Mouse (Mus musculus) spleen, postnatal 14 days (tissue): ENCODE results near the gene Zfp618.

Experiments
- DNase-seq, 2 experiments: peaks; one replicate each; pipeline ENCODE4 v3.0.0; 2021 to 2022; ENCODE audit warnings: low spot score in 2 of 2

Gene Zfp618

DNA sequence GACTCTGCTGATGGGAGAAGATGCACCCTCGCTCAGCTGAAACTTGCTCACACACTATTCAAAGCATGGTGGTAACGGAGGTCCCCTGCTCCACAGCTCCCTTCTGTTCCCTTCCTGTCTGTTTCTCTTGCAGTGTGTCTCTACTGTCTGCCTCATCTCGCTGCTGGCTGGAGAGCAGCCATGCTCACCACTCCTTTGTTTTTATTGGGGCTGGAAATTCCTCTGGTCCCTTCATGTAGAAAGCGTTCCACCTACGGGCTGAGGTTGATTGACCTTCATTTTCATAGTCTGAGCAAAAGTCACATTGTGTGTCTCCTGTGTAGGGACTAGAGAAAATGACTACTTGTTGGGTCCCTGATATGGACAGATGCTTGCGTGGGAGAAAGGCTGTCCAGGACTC, 102.4 kb downstream of the Zfp618 start:
- peak in 1 of 2 experiments; percentile 1 for DNase-seq

DNA sequence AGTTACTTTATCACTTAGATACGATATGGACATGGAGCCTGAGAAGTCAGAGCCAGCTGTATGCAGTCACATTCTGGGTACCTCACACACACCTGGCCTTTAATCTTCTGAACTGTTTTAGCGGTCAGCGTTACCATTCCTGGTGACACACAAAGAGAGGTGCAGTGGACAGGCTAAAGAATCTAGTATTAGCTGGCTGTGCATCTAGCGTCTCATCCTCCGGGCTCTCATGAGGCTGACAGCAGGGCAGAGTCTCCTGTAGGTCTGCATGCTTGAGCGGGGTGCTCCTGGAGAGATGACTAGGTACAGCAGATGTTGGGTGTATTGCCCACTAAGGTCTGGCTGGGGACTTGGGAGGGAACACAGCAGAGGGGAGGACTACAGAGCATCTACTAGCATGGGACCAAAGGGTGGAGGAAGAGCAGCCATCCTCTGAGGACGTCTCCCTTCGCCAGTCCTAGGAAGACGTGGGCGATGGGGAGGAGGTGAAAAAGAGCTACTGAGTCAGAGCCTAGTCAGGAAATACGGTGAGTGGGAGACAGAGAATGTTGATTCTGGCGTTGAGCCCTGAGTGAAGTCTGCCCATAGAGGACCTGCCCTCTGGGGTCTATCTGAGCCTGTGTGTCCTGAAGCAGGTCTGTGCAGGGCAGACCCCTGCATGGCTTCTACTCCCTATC, 103.3 kb downstream of the Zfp618 start:
- DNase-seq, result no peak

DNA sequence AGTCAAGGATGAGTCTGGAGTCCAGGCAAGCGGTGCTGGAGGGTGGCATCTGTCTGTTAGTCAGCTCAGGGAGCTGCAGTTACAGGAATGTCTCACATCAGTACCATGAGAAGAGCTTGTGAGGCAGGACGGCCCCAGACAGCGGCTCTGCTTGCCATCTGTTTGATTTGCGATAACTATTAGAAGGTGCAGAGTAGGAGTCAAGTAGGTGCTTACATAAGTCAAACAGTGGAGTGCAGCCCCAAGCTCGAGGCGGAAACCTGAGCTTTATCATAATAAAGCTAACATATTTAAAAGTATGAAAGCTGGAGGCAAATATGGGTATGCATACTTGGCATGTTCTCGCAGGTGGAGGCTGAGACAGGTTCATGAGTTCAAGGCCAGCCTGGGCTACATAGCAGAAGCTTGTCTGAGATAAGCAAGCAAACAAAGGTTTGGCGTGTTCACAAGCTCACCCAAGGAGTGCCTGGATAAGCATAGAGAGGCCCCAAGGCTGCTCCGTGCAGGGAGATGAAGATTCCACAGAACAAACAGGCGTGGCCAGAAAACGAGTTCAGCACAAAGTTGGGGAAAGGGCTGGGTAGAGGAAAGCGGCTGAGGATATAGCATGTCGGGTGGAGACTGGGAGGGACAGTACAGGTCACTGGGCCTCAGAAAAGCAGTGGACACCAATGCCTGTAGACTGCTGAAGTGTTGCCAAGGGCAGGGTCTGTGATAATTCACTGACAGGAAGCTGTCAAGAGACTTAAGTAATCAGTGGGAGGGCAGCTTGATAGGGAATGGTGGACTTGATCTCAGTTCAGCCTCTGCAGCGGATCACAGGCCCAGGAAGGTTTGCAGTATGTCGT, 106.3 kb downstream of the Zfp618 start:
- no peak for DNase-seq

DNA sequence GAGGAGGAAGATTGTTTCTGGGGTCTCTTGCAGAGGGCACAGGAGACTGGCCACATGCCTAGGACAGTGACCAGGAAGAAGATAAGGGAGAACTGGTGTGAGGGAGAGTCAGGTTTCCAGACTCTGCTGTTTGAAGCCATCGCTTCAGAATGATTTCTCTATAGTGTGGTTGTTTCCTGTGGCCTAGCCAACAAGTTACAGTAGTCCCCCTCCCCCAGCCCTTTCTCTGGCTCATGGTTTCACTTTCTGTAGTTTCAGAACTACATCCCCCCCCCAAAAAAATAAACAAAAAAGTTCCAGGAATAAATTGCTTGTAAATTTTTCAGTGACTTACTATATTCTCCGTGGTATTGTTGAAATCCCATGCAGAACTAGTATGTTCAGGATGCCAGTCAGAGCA, 107.8 kb downstream of the Zfp618 start:
- no peak for DNase-seq

DNA sequence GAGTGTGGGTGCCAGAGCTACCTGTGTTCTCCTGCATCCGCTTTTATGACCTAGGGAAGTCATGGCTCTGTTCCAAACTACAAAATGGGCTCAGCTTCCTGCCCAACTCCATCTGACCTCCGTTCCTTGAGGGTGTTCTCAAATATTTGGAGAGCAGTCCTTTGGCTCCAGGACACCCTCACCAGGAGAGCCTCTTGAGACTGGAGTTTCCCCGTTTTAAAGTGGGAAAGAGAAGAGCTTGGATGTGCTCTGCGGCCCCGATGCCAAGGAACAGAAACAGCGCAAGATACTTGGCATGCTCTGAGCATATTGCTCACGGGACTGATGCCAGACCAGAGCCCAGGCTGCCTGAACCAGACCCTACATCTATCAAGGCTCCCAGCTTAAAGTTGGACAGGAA, 113.8 kb downstream of the Zfp618 start:
- no peak for DNase-seq

DNA sequence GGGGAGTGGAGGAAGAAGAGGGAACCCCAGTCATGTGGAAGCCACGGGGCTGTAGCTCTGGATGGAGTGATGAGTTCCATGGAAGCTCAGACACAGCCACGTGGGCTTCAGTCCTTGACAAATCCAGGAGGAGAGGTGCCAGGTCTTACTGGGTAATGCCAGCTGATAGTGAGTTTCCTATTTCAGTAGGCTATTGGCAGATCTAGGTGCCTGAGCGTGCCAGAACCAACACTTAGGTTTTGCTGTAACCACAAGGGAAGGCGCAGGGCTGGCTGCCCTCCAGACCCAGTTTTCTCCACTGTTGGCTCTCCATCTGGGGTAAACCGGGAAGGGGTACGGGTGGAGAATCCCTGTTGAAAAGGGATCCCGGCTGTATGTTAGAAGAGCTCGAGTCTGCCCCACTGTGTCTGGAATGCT, 119.1 kb downstream of the Zfp618 start:
- no peak for DNase-seq

DNA sequence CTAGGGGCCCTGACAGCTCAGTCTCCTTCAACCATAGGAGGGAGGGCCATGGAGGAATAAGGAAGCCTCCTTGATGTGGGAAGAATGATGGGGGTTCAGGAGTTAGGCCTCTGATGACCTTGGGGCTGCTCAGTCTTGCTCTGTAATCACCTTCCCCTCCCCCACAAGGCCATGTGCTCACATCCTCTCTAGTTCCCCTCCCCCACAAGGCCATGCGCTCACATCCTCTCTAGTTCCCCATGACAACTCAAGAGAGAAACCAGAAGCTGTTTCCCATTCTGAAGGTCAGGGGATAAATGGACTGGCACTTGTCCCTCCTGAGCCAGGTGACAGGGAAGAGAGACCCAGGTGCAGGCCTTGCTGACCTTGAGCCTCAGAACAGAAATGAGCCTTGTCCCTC, 124.1 kb downstream of the Zfp618 start:
- DNase-seq, result peak in 1 of 2 experiments; percentile 17

DNA sequence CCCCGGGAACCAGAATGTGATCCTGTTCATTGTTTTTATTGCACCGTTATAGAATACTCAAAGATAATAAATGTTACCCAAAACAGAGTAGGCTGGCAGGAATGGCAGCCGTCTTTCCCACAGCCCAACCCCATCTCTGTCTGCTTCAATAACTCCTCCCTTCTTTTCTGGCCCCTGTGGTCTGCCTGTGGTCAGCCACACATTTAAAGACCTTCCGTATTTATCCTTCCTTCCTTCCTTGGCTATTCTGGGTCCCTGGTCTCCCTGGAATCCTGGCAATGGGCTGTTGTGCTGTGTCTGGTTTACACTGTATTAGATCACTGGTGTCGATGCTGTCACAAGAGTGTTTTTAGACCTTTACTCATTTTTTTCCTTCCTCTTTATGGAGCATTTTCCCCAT, 125.8 kb downstream of the Zfp618 start:
- no peak for DNase-seq

DNA sequence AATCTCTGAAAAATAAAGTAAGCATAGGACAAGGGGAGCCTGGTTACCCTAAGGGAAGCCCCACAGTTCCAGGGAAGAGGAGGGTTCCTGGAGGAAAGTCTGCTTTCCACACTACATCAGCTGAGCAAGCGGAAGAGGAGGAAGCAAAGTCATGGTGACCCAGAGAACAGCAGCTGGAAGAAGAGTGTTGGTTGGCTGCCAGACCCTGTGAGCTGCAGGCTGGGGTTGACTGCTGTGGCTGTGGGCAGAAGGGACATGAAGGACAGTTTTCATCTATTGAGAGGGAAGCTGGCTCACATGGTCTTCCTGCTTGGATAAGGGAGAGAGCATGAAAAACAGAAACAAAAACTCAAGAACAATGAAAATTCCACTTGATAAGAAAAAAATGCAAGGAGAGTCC, 132.2 kb downstream of the Zfp618 start:
- DNase-seq, result no peak

DNA sequence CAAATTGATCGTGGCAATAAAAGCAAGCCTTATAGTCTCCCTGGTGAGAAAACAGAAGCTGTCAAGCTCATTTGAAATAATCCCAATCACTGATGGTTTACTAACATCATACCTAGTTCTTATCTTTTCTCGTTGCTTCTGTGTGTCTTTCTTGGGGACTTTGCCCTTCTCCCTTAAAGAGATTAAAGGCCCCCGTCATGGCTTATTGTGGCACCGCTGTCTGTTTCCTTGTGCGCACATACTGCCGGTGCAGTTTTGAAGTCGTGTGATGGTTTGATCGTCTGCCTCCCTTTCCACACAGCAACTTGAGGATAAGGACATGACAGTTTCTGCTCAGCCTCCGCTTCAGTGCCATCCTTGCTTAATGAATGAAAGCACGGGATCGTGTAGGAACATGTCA, 135.1 kb downstream of the Zfp618 start:
- DNase-seq, result no peak

DNA sequence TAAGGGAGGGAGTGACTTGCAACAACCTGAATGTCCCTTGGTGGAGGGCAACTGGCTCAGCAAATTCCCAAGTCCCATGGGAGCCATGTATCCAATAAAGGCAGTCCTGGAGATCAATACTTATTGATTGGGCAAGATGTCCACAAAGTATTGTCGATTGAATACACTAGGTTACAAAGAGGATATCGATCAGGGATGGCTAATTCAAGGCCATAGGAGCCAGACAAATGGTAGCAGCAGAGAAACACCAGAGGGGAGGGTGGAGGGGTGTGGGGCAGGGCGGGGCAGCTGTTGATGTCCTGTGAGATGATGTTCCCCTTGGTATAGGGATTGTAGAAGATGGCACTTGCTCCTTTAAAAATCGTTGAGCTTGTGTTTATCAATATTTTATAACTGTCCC, 136.7 kb downstream of the Zfp618 start:
- DNase-seq, result no peak

DNA sequence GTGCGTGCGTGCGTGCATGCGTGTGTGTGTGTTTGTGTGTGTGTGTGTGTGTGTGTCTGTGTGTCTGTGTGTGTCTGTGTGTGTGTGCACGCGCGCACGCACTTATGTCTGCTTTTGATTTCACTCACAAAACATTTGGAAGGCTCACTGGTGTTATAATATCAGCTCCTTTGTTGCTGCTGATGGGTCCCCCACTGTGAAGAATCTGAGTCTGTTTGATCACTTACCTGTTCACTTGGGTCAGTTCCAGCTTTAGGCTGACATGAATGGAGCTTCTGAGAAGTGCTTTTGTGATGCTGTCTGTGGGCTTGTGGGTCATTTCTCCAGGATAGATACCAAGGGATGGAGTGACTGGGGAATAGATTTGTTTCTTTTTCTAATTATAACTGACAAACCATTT, 140.3 kb downstream of the Zfp618 start:
- no peak for DNase-seq

DNA sequence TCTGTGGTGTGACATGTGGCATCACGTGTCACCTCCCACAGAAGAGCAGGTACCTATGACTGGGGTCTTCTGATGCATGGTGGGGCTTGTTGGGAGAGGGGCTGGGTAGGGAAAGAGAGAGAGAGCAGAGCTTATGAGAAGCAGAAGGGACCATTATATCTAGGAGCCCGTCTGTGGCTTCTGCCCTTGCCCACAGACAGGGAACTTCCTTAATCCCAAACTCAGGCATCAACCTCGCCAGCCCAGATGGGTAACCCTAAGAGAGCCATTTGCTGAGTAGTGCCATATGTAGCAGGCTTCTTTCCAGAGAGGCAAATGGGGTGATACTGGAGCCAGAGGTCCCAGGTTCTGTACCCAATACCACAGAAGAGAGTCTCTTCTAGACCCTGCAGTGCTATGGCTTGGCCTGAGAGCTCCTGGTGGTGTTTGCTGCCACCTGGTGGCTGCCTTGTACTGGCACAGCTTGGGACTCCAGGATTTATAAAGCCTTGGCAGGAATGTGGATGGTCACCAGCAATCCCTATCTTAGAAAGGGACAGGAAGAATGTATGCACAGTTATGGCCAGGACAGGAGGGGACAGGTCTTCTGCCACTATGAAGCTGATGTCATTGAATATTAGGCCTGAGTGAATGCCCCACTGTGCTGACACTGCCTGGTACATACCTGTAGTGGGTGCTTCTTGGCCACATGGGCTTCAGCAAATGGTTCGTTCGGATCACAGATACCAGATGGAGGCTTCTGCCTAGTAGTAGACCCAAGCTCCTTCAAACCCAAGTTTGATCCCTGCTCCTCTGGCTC, 153.5 kb downstream of the Zfp618 start:
- peak; percentile 20 to 52 for DNase-seq

DNA sequence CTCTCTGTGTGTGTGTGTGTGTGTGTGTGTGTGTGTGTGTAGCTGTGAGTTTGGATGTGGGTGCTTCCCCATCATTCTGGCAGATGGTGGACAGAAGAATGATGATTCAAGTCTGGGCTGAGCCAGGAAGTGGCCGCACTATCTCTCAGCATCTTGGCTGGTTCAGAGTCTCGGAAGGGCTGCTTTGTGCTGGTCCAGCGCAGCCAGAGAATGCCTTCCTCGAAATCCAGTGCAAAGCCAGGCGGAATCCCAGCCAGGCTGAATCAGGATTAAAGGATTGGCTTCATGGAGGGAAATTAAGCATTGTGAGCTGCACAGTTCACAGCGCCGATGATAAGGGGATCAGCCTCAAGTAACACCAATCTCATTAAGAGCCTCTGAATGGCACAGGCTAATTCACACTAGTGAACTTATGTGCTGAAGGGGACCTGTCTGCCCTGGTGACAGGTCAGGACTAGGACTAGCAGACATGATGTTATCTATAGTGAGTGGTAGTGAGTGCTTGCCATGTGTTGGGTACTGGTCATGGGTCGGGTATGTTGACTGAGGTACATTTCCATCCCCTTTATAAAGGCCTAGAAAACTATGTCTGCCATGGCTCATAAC, 159.6 kb downstream of the Zfp618 start:
- DNase-seq, result no peak

DNA sequence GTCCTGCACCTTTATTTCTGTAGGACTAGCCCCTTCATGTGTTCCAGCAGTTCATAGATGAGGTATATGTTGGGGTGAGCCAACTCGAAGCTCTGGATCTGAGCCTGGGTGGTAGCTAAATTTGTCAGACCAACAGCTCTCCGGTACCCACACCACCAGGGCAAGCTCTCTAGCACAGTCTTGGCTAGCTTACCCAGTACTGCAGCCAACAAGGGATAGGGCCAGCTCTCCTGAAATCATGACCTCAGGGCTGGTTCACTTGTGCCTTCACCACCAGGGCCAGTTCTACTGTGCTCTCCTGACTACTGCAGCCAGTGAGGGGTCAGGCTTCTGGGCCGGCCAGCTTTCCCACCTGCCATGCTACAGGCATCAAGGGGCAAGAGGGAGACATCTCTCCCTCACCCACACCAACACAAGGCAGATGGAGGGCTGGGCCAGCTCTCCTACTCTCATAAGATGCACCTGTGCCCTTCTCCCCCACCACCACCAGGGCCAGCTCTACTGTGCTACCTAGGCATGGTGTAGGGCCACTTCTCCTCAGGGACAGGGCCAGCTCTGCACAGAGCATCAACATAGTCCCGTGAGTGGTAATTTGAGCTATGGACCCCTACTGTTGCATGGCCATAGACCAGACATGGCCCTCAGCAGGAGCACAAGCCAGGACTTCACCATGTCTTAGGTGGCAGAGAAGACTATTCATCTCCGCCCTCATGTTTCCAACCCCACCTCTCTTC, 164.7 kb downstream of the Zfp618 start:
- DNase-seq, result no peak

DNA sequence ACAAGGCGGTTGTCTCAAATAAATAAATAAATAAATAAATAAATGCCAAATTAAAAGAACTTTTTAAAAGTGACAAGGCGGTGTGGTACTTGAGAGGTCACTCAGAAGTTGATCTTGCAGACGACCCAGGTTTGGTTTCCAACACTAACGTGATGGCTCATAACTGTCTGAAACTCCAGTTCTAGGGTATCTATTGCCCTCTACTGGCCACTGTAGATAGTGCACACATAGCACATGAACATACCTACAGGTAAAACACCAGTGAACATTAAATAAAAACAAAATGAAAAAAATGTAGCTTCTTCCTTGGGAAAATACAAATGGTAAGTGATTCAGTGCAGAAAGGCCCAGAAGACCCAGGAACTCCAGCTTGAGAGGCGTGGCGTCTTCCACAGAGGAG, 181.9 kb downstream of the Zfp618 start:
- no peak for DNase-seq

DNA sequence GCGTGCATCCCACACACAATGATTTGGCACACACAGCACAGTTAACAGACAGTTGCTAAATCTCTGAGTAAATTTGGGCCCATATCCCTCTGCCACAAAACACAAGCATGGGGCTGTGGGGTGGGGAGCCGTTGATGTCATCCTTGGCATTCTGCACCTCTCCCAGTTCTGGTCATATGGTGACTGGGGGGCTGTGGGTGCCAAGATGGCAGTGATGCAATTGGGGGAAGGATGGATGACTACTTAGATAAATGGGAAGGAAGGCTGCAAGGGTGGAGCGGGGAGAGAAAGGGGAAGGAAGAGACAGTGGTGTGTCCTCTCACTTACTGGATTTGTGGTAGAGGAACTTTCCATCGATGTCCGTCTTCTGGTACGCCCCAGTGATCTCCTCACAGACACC, 185.8 kb downstream of the Zfp618 start:
- no peak for DNase-seq

DNA sequence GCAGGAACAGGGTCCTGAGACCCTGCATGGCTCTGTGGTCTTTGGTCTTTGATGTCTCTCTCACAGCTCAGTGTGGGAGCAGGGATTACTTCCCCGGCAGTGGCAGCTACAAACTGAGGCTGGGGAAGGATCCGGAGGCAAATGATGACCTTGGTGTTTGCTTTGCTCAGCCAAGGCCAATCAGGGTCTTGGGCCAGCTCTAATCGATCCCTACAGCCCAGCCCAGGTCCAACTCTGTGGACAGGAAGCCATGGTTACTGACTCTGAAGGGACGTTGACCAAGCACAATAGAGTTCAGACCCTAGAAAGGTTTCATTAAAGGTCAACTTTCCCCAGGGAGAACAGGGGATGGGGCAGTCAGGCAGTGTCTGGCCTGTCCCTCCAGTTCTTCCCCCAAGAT, 188.7 kb downstream of the Zfp618 start:
- DNase-seq, result no peak

DNA sequence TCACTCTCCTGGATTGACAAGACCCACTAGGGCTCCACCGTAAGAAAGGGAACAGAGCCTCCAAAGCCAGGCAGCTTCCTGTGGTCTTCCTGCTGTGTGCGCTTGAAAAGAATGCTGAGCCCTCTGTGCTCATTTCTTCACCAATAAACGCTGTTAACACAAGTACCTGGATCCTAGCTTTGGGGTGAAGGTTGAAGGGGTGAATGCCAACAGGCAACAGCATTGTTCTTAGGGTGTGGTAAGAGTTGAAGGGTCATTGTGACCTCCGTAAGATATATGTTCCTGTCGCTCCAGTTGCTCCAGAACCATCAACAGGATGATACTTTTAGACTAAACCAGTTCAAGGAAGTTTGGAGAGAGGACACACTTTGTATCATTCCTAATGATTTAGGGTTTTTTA, 189.3 kb downstream of the Zfp618 start, which contains the start of gene Ambp:
Ambp (minus strand) TSS at position 101 of the 400 bp plus-strand sequence.
- DNase-seq, result no peak

DNA sequence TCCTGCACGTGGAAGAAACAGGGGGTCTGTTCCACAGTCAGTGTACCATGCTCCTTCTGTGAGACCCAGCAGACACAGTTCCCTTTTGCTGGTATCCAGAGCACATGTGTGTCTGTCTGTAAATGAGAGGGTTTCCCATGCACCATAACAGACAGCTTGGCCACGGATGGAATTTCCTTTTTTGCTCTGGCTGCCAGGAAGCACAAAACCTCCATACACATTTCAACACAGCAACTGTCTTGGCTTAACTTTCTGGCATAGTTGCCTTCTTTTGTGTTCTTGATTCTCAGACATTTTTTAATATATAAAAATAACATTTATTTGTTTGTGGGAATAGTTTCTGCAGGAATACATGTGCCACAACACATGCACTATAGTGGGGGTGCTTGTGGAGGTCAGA, 190.2 kb downstream of the Zfp618 start:
- no peak for DNase-seq
